Mouse (Mus musculus): ENCODE data around the gene Tspan5.

- TF ChIP-seq CTCF (IDR thresholded peaks at IDR 0.05; ENCODE audit: insufficient read depth, low read length) (no peak), POLR2A (IDR thresholded peaks at IDR 0.05; ENCODE audit: borderline replicate concordance, extremely low read depth, low read depth, low read length) (no peak)
Observed at GRCm38 (mm10) chr3:138753182-138753885, 11.3 kb downstream of the Tspan5 start.

Data from lung, adult 2 months (tissue).